Mouse (Mus musculus): Measurements from ENCODE around the gene Avpr1b.

- no peak for TF ChIP-seq CTCF (IDR thresholded peaks at IDR 0.05; ENCODE audit: low read depth, low read length)
- no peak for TF ChIP-seq EP300 (IDR thresholded peaks at IDR 0.05; ENCODE audit: insufficient read depth, low read depth, low read length)
- TF ChIP-seq POLR2A (IDR thresholded peaks at IDR 0.05; ENCODE audit: insufficient read depth, low read length) = no peak
Observed at GRCm38 (mm10) chr1:131616546-131617220, 17.6 kb downstream of the Avpr1b start.

Measured in ES-Bruce4 (cell line).